25 mouse cellular contexts compared by ENCODE assay signal in the genomic region with DNA sequence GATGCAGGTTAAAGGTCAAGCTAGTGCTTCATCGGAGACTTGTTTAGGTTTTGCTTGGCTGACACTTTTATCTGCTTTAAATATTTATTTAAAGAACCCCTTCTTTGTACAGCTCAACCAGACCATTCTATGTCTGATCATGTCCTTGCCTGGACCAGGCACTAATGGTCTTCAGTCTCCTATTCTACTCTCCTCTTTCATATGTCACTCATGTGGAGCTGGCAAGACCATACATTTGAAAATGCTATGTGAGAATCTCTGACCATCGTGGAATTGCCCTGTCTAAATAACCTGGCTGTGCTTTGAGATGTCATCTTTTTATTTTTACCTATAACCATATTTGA.
DNase-seq lines count a peak whose midpoint lies in the region; ATAC-seq and TF ChIP-seq lines count a peak whose summit lies in the region.
"Had no signal": no experiment of that assay in that cellular context is flagged by ENCODE, and none has a peak within 500 bp of the region (broad histone marks: within the 10 kb centered on the region; RNA-seq: fewer than 3 reads in every experiment).

No protein-coding gene starts in this region.

- 14% methylated on average over 2 of the region's 2 CpGs for WGBS in kidney, embryonic 15.5 days

- H3K9me3 ChIP-seq in kidney, embryonic 15.5 days (replicated peaks) = no peaks in the 10 kb centered on the region
- H3K9me3 ChIP-seq: embryonic facial prominence, embryonic 13.5 days; forebrain, embryonic 12.5 days; G1E; heart, embryonic 15.5 days; hindbrain, embryonic 10.5 days had no signal

- DNase-seq in gastrocnemius, adult 2 months = no peak
- no peak for DNase-seq in gastrocnemius, postnatal 14 days
- DNase-seq in kidney, adult 11 months = no peak
- peak; percentile 5 for DNase-seq in 3T3-L1 (ENCODE audit: low read depth, low spot score)
- peak; percentile 22 for DNase-seq in NIH3T3 (ENCODE audit: low read depth)
- DNase-seq in urinary bladder, adult 2 months (ENCODE audit: low spot score) = no peak
- DNase-seq in left cerebral cortex, postnatal 36 days (ENCODE audit: low spot score in 2 of 2) = no peak
- DNase-seq: B cell, adult 2 months; cerebellum, adult 11-12 months; cerebellum, adult 9-11 months; cerebellum, postnatal 36 days; gastrocnemius, postnatal 36 days; heart, adult 18-20 months; heart, postnatal 14 days had no signal

- ATAC-seq in kidney, embryonic 15.5 days (replicated peaks; ENCODE audit: low FRiP score) = peak; percentile 77
- ATAC-seq: activated CD4-positive, CD25-positive, alpha-beta regulatory T cell, adult 4 months; CD4-positive, CD25-positive, alpha-beta regulatory T cell, adult 4 months; forebrain, embryonic 16.5 days had no signal

- H3K27ac ChIP-seq in gastrocnemius, adult 2 months = peak overlapping the region; percentile 85
- H3K27ac ChIP-seq in kidney, embryonic 15.5 days = peak overlapping the region; percentile 39; the same call in 1 of the 2 replicates
- H3K27ac ChIP-seq: embryonic facial prominence, embryonic 13.5 days; forebrain, embryonic 12.5 days; heart, embryonic 15.5 days; hindbrain, embryonic 10.5 days; hindbrain, embryonic 14.5 days had no signal

- H3K36me3 ChIP-seq in kidney, embryonic 15.5 days = no peaks in the 10 kb centered on the region
- H3K36me3 ChIP-seq: embryonic facial prominence, embryonic 13.5 days; forebrain, embryonic 12.5 days; G1E; heart, embryonic 15.5 days; hindbrain, embryonic 10.5 days had no signal

- intact Hi-C loops in gastrocnemius, adult 2 months (cut with DNase I) = loop anchor here (2.0 kb wide), 1 partner anchor 75 kb away; the partner anchor contains the start of gene Il15
- intact Hi-C loops in gastrocnemius, postnatal 14 days (cut with DNase I; ENCODE audit: low total_unique reads) = no loop called here
- intact Hi-C loops in left cerebral cortex, postnatal 36 days (cut with DNase I) = no loop called here

- TF ChIP-seq CTCF in gastrocnemius, adult 2 months (IDR thresholded peaks at IDR 0.05) = no peak

- H3K9ac ChIP-seq in kidney, embryonic 15.5 days = no peak overlapping the region
- H3K9ac ChIP-seq: embryonic facial prominence, embryonic 13.5 days; forebrain, embryonic 12.5 days; heart, embryonic 15.5 days; hindbrain, embryonic 14.5 days had no signal

- no peak overlapping the region for H3K4me3 ChIP-seq in gastrocnemius, adult 2 months
- H3K4me3 ChIP-seq in kidney, embryonic 15.5 days (replicated peaks) = no peak overlapping the region
- H3K4me3 ChIP-seq: embryonic facial prominence, embryonic 13.5 days; forebrain, embryonic 12.5 days; heart, embryonic 15.5 days; hindbrain, embryonic 10.5 days had no signal

- no peaks in the 10 kb centered on the region for H3K27me3 ChIP-seq in kidney, embryonic 15.5 days
- H3K27me3 ChIP-seq: embryonic facial prominence, embryonic 13.5 days; forebrain, embryonic 12.5 days; heart, embryonic 15.5 days had no signal

- H3K4me2 ChIP-seq in kidney, embryonic 15.5 days = no peak overlapping the region
- H3K4me2 ChIP-seq: embryonic facial prominence, embryonic 13.5 days; forebrain, embryonic 12.5 days; heart, embryonic 11.5 days; heart, embryonic 15.5 days; hindbrain, embryonic 14.5 days had no signal

- peaks cover 15% of the 10 kb centered on the region for H3K4me1 ChIP-seq in kidney, embryonic 15.5 days
- H3K4me1 ChIP-seq: embryonic facial prominence, embryonic 13.5 days; forebrain, embryonic 12.5 days had no signal

Comparison
In these comparisons a context has a peak if more than half of its experiments do, and no peak if none do; other contexts are left out.
1. DNase-seq: peak in 3T3-L1 (single experiment) and NIH3T3 (single experiment); none in gastrocnemius, adult 2 months (single experiment), gastrocnemius, postnatal 14 days (single experiment), kidney, adult 11 months (single experiment), urinary bladder, adult 2 months (single experiment) and left cerebral cortex, postnatal 36 days (0 of 2).